Mouse (Mus musculus) kidney, adult 2 months (tissue): ENCODE measurements around the gene S100a14.

Source experiments
- CTCF ChIP-seq: fragments of 200-500 bp; conservative IDR thresholded peaks from 2 replicates; pipeline ENCODE4 v1.5.1; 2011; ENCODE audit warnings: low read depth, mild to moderate bottlenecking, control low read depth, low read length, moderate library complexity, mixed read lengths; ENCODE audit not compliant: insufficient read depth, insufficient read length
- POLR2A ChIP-seq: fragments of 200-500 bp; IDR thresholded peaks from one replicate; pipeline ENCODE4 v1.6.1; 2011; ENCODE audit warnings: low read depth, low read length, control low read depth

- TF ChIP-seq CTCF = no peak
- TF ChIP-seq POLR2A = no peak
Observed at GRCm38 (mm10) chr3:90560008-90560628, 33.5 kb downstream of the S100a14 start, which contains the start of gene S100a3.
